Mouse (Mus musculus): ENCODE measurements around the gene Vipas39.
"Not testable (repeated sequence)": the region's sequence is repeated elsewhere in the genome, so short reads cannot be mapped to it uniquely, and the experiment has no call there.

The Vipas39 gene

DNA sequence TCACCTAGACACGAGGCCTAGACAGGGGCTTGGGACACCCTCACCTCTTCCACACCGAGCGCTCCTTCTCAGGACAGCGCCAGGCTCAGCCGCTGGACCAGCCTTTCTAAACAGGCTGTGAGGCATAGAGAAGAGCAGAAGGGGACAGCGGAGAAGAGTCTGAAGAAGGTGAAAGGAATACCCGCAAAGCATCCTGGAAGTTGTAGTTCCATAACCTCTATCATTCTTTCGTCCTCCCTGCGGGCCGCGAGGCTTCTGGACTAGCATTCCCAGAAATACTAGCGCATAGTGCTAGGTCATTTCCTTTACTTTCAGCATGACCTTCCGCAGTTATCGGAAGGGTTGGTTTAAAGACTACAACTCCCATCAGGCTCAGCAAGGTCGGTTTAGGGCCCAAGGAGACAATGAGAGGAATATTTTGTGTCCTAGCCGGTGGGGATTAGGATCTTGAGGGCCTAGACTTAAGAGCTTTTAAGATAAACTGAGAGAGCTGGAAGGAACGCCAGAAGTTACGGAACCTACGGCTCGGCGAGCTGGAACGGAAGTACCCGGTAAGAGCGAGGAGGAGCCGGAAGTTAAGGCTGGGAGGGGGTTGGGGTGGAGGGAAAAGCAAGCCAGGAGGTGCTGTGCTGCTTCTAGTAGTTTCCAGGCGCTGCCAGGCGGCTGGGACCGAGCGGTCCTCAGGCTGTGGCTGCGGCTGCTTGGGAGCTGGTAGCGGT lies at the start of gene Vipas39, which contains the start of gene Ahsa1:
Gene Vipas39, minus strand, starts transcription at position 149 of the 719 bp plus-strand sequence.
Gene Ahsa1, plus strand, starts transcription at position 372 of the 719 bp plus-strand sequence.
- DNase-seq: peak; percentile 97

DNA sequence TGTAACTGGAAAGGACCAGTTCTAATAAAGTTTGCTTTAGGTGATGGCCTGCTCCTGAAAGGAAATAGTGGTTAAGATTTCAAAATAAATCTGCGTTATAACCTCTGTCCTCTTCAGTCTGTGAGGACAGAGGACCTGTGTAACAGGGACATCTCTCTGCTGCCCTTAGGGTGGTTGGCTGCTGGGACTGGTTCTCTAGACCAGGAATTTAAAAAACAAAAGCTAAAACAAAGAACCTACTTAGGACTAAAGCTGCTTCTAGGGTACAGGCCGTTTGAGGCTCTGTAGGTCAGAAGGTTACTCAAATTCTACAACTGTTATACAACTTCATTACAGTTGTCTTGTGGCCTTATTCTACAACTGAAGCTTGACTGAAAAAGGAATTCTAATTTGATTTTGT lies 47.0 kb upstream of the Vipas39 start:
- DNase-seq: no peak

DNA sequence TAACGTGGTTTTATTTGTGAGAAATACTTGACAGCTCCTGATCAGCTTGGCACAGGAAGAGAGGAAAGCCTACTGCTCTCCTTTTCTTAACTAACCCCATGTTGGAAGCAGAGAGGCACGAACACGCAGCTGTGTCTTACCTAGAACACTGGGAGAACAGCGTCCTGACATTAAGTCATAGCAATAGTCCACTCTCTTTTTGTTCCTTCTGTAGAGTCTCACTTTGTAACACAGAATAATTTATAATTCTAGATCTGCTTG lies 40.5 kb upstream of the Vipas39 start:
- DNase-seq: not testable (repeated sequence)

DNA sequence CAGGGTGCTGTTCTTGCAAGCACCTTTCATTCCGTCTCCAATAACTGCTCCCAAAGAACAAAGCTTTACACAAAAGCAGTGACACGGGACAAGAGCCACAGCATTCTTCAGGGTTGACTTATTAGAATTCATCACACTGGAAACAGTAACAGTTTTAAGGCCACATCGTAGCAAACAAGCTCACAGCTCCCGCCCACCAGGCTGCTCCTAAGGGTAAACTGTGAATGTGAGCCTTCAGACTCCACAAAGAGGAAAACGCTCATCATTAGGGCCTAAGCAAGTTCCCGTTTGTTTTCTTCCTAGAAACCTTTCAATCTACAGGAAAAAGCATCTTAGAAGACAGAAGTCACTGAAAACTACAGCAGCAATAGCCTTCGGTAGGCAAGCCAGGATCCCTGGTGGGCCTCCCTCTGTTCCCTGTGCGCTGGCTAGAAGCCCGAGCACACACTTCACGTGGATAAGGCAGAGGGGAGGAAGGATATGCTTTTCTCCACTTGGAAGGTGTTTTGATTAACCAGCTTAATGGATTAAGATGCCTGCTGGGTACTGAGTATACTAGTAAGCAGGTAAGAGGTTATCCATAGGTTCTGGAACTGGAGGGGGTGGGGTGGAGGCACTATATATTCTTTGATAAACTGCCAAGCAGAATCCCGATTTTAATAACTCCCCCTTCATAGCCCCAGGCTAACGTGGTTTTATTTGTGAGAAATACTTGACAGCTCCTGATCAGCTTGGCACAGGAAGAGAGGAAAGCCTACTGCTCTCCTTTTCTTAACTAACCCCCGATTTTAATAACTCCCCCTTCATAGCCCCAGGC lies 39.9 kb upstream of the Vipas39 start:
- peak; percentile 53 for DNase-seq

- DNase-seq: no peak
Measured at GRCm38 (mm10) chr12:87301189-87301588, 35.1 kb upstream of the Vipas39 start.

DNA sequence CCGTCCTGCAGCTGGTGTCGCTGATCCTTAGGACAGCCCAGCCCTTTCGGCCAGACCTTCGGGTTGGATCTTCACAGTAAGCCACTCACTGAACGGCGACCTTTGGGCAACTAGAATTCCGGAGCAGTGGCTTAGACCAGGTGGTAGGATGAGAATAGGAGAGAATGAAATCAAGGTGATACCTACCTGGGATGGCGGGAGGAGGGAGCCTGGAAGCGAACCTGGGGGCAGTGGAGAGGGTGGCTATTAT lies 34.3 kb upstream of the Vipas39 start:
- DNase-seq: no peak

DNA sequence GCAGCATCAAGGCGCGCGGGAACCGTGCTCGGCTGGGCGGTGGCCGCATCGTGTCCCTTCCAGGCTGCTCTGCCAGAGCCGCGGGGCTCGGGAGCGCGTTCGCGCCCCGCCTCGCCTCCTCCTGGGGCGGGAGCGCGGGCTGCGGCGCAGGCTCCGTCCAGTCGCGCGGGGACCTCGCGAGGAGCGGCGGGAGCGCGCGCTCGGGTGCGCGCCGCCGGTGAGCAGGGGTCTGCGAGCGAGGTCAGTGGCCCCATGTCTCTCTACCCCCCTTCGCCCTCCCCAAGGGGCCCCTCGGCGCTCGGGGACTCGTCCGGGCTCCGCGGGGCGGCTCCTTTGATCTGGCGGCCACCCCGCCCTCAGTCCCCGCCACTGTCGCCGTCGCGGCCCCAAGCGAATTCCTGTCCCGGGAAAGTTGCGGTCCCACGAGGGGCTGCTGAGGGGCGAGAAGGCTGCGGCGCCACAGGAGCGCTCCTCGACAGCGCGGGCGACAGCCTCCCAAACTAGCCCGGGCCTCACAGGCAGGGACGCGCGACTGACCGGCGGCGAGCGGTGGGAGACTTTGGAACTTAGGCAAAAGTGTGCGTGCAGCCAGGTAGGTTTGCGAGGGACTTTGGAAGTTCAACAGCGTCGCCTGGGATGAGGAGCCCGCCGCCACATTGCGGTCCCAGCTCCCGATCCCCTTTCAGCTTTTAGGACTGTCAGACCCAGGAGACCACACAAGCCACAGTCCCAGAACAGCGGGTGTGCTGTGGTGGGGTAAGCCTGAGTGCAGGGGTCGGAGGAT lies 33.8 kb upstream of the Vipas39 start, which contains the start of gene Ism2:
Gene Ism2, minus strand, starts transcription at position 49 of the 784 bp plus-strand sequence.
- no peak for DNase-seq

- peak; percentile 26 for DNase-seq
Measured at GRCm38 (mm10) chr12:87299037-87299656, 33.1 kb upstream of the Vipas39 start.

- DNase-seq: no peak
Measured at GRCm38 (mm10) chr12:87293934-87294333, 27.9 kb upstream of the Vipas39 start.

DNA sequence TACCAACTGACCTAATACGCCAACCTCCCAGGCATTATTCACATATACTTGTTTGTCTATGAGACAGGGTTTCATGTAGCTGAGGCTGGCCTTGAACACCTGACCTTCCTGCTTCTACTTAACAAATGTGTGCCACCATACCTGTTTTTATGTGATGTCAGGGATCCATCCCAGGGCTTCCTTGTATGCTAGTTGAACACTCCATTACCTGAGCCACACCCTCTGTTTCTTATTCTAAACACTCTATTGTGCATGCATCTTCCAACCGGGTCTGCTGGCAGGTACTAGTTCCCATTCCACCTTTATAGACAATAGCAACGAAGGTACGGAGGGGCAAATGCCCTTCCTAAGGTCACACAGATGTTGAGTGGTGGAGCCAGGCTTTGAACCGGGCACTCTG lies 23.0 kb upstream of the Vipas39 start:
- DNase-seq: no peak

DNA sequence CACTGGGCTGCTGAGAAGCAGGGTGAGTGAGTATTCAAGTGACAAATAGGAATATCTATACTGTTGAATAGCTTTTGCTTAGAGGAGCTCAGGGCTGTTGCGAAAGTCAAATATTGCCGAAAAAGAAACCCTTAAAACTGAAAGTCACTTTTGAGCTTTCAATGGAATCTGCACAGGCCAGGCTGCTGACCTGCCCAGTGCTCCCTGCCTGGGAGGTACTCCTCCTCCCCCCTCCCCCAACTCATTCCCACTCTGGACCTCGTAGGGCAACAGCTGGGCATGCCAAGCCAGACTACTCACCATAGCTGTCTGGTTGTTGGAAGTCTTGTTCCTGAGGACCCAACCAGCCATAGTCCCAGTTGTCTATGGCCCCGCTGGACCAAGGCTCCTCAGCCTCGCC lies 18.7 kb upstream of the Vipas39 start:
- no peak for DNase-seq

- DNase-seq: no peak
Measured at GRCm38 (mm10) chr12:87284268-87284667, 18.2 kb upstream of the Vipas39 start.

DNA sequence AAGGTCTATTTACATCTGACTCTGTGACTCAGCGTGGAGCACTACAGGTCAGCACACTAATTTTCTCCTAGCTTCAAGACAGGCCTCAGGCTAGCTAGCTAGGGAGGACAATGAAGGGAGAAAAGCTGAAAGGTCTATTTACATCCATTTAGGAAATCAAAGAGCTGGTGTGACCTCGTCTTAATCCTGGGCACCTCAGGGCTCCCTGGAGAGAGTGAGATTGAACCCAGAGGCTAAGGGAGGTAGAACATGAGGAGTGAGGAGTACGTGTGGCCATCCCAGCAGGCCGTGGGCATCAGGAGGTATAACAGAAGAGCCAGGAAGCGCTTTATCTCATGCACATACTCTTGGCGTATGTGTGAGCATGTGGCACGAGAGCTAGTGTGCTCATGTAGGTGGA lies 17.6 kb upstream of the Vipas39 start:
- DNase-seq: no peak

GRCm38 (mm10) chr12:87282743-87283142 lies 16.7 kb upstream of the Vipas39 start:
- DNase-seq: no peak

DNA sequence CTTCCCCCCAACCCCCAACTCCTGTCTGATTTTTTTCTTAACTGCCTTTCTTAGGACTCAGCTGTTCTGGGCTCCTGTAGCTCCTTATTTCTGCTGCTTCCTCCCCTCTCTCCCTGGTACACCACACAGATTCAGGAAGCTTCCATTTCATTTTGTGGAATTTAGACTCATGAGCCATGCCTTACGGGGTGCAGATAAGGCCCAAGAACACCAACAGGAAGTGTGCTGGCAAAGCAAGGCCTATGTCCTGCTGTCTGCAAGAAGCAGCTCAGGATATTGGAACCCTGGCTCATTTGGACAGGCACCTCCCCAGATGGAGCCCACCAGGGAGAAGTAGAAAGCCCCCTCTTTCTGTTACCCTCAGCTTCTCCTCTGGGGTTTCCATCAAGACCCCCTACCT lies 15.7 kb upstream of the Vipas39 start:
- DNase-seq: no peak

DNA sequence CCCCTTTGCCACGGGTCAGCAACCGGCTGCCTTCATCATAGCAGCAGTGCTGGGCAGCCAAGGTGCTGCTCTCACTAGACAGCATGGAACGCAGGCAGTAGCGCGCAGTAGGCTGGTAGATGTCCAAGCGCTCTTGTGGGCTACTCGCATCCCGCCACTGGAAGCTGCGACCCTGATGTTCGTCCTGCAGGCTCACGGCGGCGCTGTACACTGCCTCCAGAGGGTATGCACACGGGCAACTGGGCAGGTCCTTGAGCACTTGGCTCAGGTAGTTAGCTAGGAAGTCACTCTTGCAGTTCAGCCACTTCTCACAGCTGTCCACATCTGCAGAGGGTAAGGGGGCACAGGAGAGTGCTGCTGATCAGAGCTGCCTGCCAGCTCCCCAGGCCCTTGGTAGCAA lies 13.8 kb upstream of the Vipas39 start:
- no peak for DNase-seq

DNA sequence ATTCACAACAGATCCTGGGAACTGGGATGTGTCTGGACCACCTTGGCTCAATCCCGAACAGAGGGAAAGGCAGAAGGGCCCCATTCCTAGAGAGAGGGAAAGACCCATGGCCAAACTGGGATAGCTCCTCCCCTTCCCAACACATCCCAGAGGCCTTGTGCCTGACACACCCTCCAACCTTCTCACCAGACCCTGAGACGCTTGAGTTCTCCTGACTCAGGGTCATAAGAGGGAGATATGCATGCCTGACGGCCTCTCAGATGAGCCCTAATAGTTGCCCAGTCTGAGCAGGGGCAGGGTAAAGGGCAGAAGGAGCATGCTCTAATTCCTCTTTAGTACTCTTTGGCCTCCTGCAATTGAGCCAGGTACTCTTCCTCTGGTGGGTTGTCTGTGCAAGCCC lies 13.3 kb upstream of the Vipas39 start:
- no peak for DNase-seq

GRCm38 (mm10) chr12:87278118-87278730 lies 12.2 kb upstream of the Vipas39 start:
- no peak for DNase-seq

GRCm38 (mm10) chr12:87277251-87277650 lies 11.2 kb upstream of the Vipas39 start:
- DNase-seq: not testable (repeated sequence)

GRCm38 (mm10) chr12:87274853-87275831 lies 9.1 kb upstream of the Vipas39 start:
- no peak for DNase-seq

GRCm38 (mm10) chr12:87267682-87268081 lies 1.6 kb upstream of the Vipas39 start:
- DNase-seq: peak; percentile 30
